Mouse (Mus musculus) embryonic fibroblast, embryonic 13.5 days (primary cell): ENCODE results near the gene Slc7a15. TPM values are rescaled to one million over a fixed set of nuclear protein-coding genes. Genes with fewer than 3 reads are reported as not detected.

ENCODE experiments used
- H3K27ac ChIP-seq: 2 replicates; pipeline ENCODE4 v1.5.1; 2012; ENCODE audit warnings: low read length, control low read depth, inconsistent platforms; ENCODE audit not compliant: insufficient read depth
- H3K4me1 ChIP-seq: 2 replicates; pipeline ENCODE4 v1.6.1; 2011; ENCODE audit warnings: low read length; ENCODE audit not compliant: control insufficient read depth, insufficient read depth
- H3K4me3 ChIP-seq: 2 replicates; pipeline ENCODE4 v1.5.1; 2011; ENCODE audit warnings: mild to moderate bottlenecking, control low read depth, low read length; ENCODE audit not compliant: insufficient read depth
- CTCF ChIP-seq: IDR thresholded peaks from 2 replicates; pipeline ENCODE4 v1.5.1; 2011; ENCODE audit warnings: mild to moderate bottlenecking, control low read depth, low read length, moderate library complexity, borderline replicate concordance; ENCODE audit not compliant: insufficient read depth
- POLR2A ChIP-seq: IDR thresholded peaks from 2 replicates; pipeline ENCODE4 v1.6.1; 2011; ENCODE audit warnings: low read depth, mild to moderate bottlenecking, control low read depth, low read length, moderate library complexity
- polyA plus RNA-seq: library from polyadenylated mRNA; stranded (reverse); fragments of >200 nt; gene quantifications from 2 replicates; pipeline ENCODE4 v1.2.4, GENCODE M21; 2011; ENCODE audit warnings: low read depth; ENCODE audit not compliant: missing spikeins, insufficient read length

Slc7a15 gene
- polyA plus RNA-seq, 1 experiment = not detected

GRCm38 (mm10) chr12:8506954-8507707 lies 91.7 kb downstream of the Slc7a15 start:
- TF ChIP-seq CTCF (no peak), POLR2A (no peak)
- Histone ChIP-seq H3K4me3 (no peak overlapping the region), H3K27ac (no peak overlapping the region)

GRCm38 (mm10) chr12:8504131-8504530 lies 94.7 kb downstream of the Slc7a15 start:
- no peak for TF ChIP-seq CTCF
- no peak for TF ChIP-seq POLR2A
- Histone ChIP-seq H3K4me1 (peaks cover 3% of the 10 kb centered on the region), H3K27ac (no peak overlapping the region), H3K4me3 (no peak overlapping the region)

More at GRCm38 (mm10) chr12:8506954-8507707, 91.7 kb downstream of the Slc7a15 start:
- peaks cover 13% of the 10 kb centered on the region; the same call in 1 of the 2 replicates for H3K4me1 ChIP-seq

GRCm38 (mm10) chr12:8502546-8502945 lies 96.3 kb downstream of the Slc7a15 start:
- Histone ChIP-seq H3K27ac (no peak overlapping the region), H3K4me1 (peaks cover 3% of the 10 kb centered on the region), H3K4me3 (no peak overlapping the region)
- no peak for TF ChIP-seq CTCF
- TF ChIP-seq POLR2A = no peak

GRCm38 (mm10) chr12:8501571-8502305 lies 97.1 kb downstream of the Slc7a15 start:
- H3K27ac ChIP-seq = no peak overlapping the region
- no peak overlapping the region for H3K4me3 ChIP-seq
- peaks cover 3% of the 10 kb centered on the region for H3K4me1 ChIP-seq
- TF ChIP-seq CTCF (no peak), POLR2A (no peak)

- peak overlapping the region; percentile 57 for H3K27ac ChIP-seq
- peaks cover 9% of the 10 kb centered on the region for H3K4me1 ChIP-seq
- TF ChIP-seq POLR2A = no peak; the same call in 1 of the 2 replicates
- TF ChIP-seq CTCF = no peak
- H3K4me3 ChIP-seq = peak overlapping the region; percentile 45
Observed at GRCm38 (mm10) chr12:8500597-8501570, 98.0 kb downstream of the Slc7a15 start.

- TF ChIP-seq CTCF (no peak), POLR2A (peak; percentile 99)
- Histone ChIP-seq H3K27ac (peak within 1 kb of the TSS; percentile 84), H3K4me1 (peaks cover 10% of the 10 kb centered on the region), H3K4me3 (peak within 1 kb of the TSS; percentile 60)
Observed at GRCm38 (mm10) chr12:8499871-8500596, 98.8 kb downstream of the Slc7a15 start, which contains the start of gene Rhob. Rhob (minus strand) TSS chr12:8500009.

- H3K27ac ChIP-seq = peak overlapping the region; percentile 84
- TF ChIP-seq CTCF (0 out of 2 replicates have a peak, but pooled peaks have one; percentile 7), POLR2A (peak; percentile 69; the same call in 1 of the 2 replicates)
- H3K4me1 ChIP-seq = peaks cover 10% of the 10 kb centered on the region
- peak overlapping the region; percentile 60 for H3K4me3 ChIP-seq
Observed at GRCm38 (mm10) chr12:8499001-8499870, 99.6 kb downstream of the Slc7a15 start.

- TF ChIP-seq CTCF = no peak
- TF ChIP-seq POLR2A = no peak
- Histone ChIP-seq H3K4me1 (peaks cover 10% of the 10 kb centered on the region), H3K27ac (peak overlapping the region; percentile 84), H3K4me3 (peak overlapping the region; percentile 60)
Observed at GRCm38 (mm10) chr12:8498591-8499000, 100.3 kb downstream of the Slc7a15 start.
